Mouse (Mus musculus) stomach, postnatal 0 days (tissue): Measurements from ENCODE around the gene Slc25a36. TPM values are rescaled to one million over a fixed set of nuclear protein-coding genes. Genes with fewer than 3 reads are reported as not detected.

ENCODE experiments used
- ATAC-seq: fragments of 200-750 bp; cut with Nextera tagmentation; 2 replicates; pipeline ENCODE4 v1.8.0; 2017; ENCODE audit not compliant: low FRiP score, low TSS enrichment
- DNase-seq: peaks from one replicate; pipeline ENCODE4 v3.0.0-alpha.2; 2016; ENCODE audit warnings: low spot score
- H3K27ac ChIP-seq: fragments of 300-500 bp; sonication (generic); replicated peaks from 2 replicates; pipeline ENCODE4 v1.5.1; 2014; ENCODE audit warnings: mild to moderate bottlenecking, control low read depth
- H3K27me3 ChIP-seq: fragments of 300-500 bp; sonication (generic); 2 replicates; pipeline ENCODE4 v1.6.1; 2014; ENCODE audit warnings: low read length; ENCODE audit not compliant: control insufficient read depth, insufficient read depth
- H3K36me3 ChIP-seq: fragments of 300-500 bp; sonication (generic); 2 replicates; pipeline ENCODE4 v1.6.1; 2014; ENCODE audit warnings: low read length, mixed read lengths; ENCODE audit not compliant: control insufficient read depth, insufficient read depth
- H3K4me1 ChIP-seq: fragments of 300-500 bp; sonication (generic); replicated peaks from 2 replicates; pipeline ENCODE4 v1.6.1; 2014; ENCODE audit warnings: antibody characterized with exemption; ENCODE audit not compliant: control insufficient read depth, insufficient read depth
- H3K4me2 ChIP-seq: fragments of 300-500 bp; sonication (generic); replicated peaks from 2 replicates; pipeline ENCODE4 v1.6.1; 2014; ENCODE audit warnings: low read depth, mild to moderate bottlenecking, control low read depth, moderate library complexity
- H3K4me3 ChIP-seq: fragments of 300-500 bp; sonication (generic); 2 replicates; pipeline ENCODE4 v1.5.1; 2014; ENCODE audit warnings: low read depth, low read length, control low read depth
- H3K9ac ChIP-seq: fragments of 300-500 bp; sonication (generic); 2 replicates; pipeline ENCODE4 v1.6.1; 2014; ENCODE audit warnings: mild to moderate bottlenecking, low read length, control low read depth, mixed read lengths
- H3K9me3 ChIP-seq: fragments of 300-500 bp; sonication (generic); 2 replicates; pipeline ENCODE4 v1.6.1; 2016; ENCODE audit warnings: low read length; ENCODE audit not compliant: control insufficient read depth
- CTCF ChIP-seq: IDR thresholded peaks from 2 replicates; pipeline ENCODE4 v1.5.1; 2016; ENCODE audit warnings: antibody characterized with exemption, low read depth, mild to moderate bottlenecking, moderate library complexity
- EP300 ChIP-seq: optimal IDR thresholded peaks from 2 replicates; pipeline ENCODE3; 2016; ENCODE audit warnings: antibody characterized with exemption
- WGBS: fragments of 180-500 bp; shearing (Covaris S2); extraction: QIAGEN DNeasy Blood & Tissue Kit; methylation state at CpG from one replicate; pipeline ENCODE4 v1.1.7; 2014; 5-methylcytosine and 5-hydroxymethylcytosine counted together
- polyA plus RNA-seq: library from polyadenylated mRNA; unstranded; fragments of >200 nt; fragmentation: Nextera tagmentation; extraction: Ambion mirVana; gene quantifications from 2 replicates; pipeline ENCODE4 v1.2.1, GENCODE M21; 2015

Gene Slc25a36
- polyA plus RNA-seq, 1 experiment from 2014 or later, result 26.3 TPM

GRCm38 (mm10) chr9:97081106-97081862 lies 29.7 kb downstream of the Slc25a36 start:
- Histone ChIP-seq H3K4me3 (no peak overlapping the region), H3K4me2 (no peak overlapping the region), H3K9ac (no peak overlapping the region), H3K36me3 (peaks cover 10% of the 10 kb centered on the region), H3K27me3 (no peaks in the 10 kb centered on the region), H3K9me3 (no peaks in the 10 kb centered on the region), H3K27ac (no peak overlapping the region), H3K4me1 (no peaks in the 10 kb centered on the region)
- WGBS, result 77% methylated on average over 4 of the region's 4 CpGs
- TF ChIP-seq EP300 (no peak), CTCF (peak; percentile 33)
- DNase-seq (no peak), ATAC-seq (no peak)

GRCm38 (mm10) chr9:97069911-97070310 lies 41.0 kb downstream of the Slc25a36 start:
- Histone ChIP-seq H3K9ac (no peak overlapping the region), H3K4me1 (no peaks in the 10 kb centered on the region), H3K27me3 (no peaks in the 10 kb centered on the region), H3K36me3 (no peaks in the 10 kb centered on the region), H3K9me3 (no peaks in the 10 kb centered on the region), H3K4me2 (no peak overlapping the region), H3K4me3 (no peak overlapping the region), H3K27ac (no peak overlapping the region)
- ATAC-seq, result no peak
- WGBS, result 72% methylated on average over 5 of the region's 5 CpGs
- no peak for DNase-seq
- TF ChIP-seq EP300 (no peak), CTCF (no peak)

- Histone ChIP-seq H3K27ac (no peak overlapping the region), H3K36me3 (no peaks in the 10 kb centered on the region), H3K4me1 (no peaks in the 10 kb centered on the region), H3K9ac (no peak overlapping the region), H3K27me3 (no peaks in the 10 kb centered on the region), H3K4me2 (no peak overlapping the region), H3K4me3 (no peak overlapping the region), H3K9me3 (no peaks in the 10 kb centered on the region)
- WGBS, result 89% methylated on average over 5 of the region's 5 CpGs
- DNase-seq (no peak), ATAC-seq (no peak)
- TF ChIP-seq CTCF (no peak), EP300 (no peak)
Observed at GRCm38 (mm10) chr9:97069466-97069865, 41.5 kb downstream of the Slc25a36 start.

GRCm38 (mm10) chr9:97068201-97069095 lies 42.5 kb downstream of the Slc25a36 start:
- 54% methylated on average over 9 of the region's 9 CpGs for WGBS

GRCm38 (mm10) chr9:97067761-97068160 lies 43.2 kb downstream of the Slc25a36 start:
- H3K4me3 ChIP-seq, result no peak overlapping the region
- ATAC-seq (no peak), DNase-seq (no peak)
- H3K27me3 ChIP-seq, result no peaks in the 10 kb centered on the region
- H3K9ac ChIP-seq, result no peak overlapping the region
- no peaks in the 10 kb centered on the region for H3K4me1 ChIP-seq
- TF ChIP-seq EP300 (no peak), CTCF (no peak)
- no peak overlapping the region for H3K27ac ChIP-seq
- no peaks in the 10 kb centered on the region for H3K36me3 ChIP-seq
- WGBS, result 88% methylated on average over 6 of the region's 6 CpGs
- no peak overlapping the region for H3K4me2 ChIP-seq
- no peaks in the 10 kb centered on the region for H3K9me3 ChIP-seq

More at GRCm38 (mm10) chr9:97068201-97069095, 42.5 kb downstream of the Slc25a36 start:
- Histone ChIP-seq H3K4me3 (no peak overlapping the region), H3K4me1 (no peaks in the 10 kb centered on the region), H3K9me3 (no peaks in the 10 kb centered on the region), H3K27me3 (no peaks in the 10 kb centered on the region), H3K9ac (no peak overlapping the region), H3K27ac (no peak overlapping the region), H3K36me3 (no peaks in the 10 kb centered on the region), H3K4me2 (no peak overlapping the region)
- TF ChIP-seq CTCF, result peak; percentile 95
- no peak for TF ChIP-seq EP300
- ATAC-seq, result peak; percentile 53
- peak; percentile 77 for DNase-seq
